8 mouse cellular contexts compared by ENCODE assay signal in the genomic region with DNA sequence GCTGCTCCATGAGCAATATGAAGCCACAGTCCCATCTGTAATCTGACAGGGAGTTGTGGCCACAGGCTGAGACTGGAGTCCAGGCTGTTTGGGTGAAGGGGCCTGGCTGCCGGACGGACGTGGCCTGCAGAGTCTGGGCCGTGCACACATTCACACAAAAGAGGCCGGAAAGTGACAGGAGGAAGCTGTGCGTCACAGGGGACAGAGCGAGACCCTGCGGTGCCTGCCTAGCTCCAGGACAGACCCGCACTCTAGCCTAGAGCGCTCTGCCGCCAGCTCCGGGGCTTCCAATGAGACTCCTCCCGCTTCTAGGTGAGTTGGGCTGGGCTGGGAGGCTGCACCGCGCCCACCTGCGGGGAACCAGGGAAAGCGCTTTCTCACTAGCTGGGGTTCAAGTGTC. TPM values are rescaled to one million over a fixed set of nuclear protein-coding genes. Genes with fewer than 3 reads are reported as not detected.
DNase-seq lines count a peak whose midpoint lies in the region; ATAC-seq lines count a peak whose summit lies in the region.

A gene (plus strand): TSS at position 195 of the 400 bp plus-strand sequence.

- no peaks in the 10 kb centered on the region for H3K36me3 ChIP-seq in embryonic facial prominence, embryonic 12.5 days
- no peaks in the 10 kb centered on the region for H3K36me3 ChIP-seq in heart, embryonic 10.5 days
- no peaks in the 10 kb centered on the region for H3K36me3 ChIP-seq in liver, embryonic 11.5 days (ENCODE audit: control insufficient read depth, insufficient read depth, low read length)
- no peaks in the 10 kb centered on the region for H3K36me3 ChIP-seq in midbrain, embryonic 16.5 days (ENCODE audit: control insufficient read depth, insufficient read depth, low read length)

- no peak within 1 kb of the TSS for H3K27ac ChIP-seq in embryonic facial prominence, embryonic 12.5 days
- peak within 1 kb of the TSS; percentile 64 for H3K27ac ChIP-seq in heart, embryonic 10.5 days
- H3K27ac ChIP-seq in liver, embryonic 11.5 days (ENCODE audit: low read depth, low read length) = no peak within 1 kb of the TSS
- no peak within 1 kb of the TSS for H3K27ac ChIP-seq in midbrain, embryonic 16.5 days (ENCODE audit: low read length)

- H3K9ac ChIP-seq in embryonic facial prominence, embryonic 12.5 days = peak within 1 kb of the TSS; percentile 7; the same call in 1 of the 2 replicates
- H3K9ac ChIP-seq in liver, embryonic 11.5 days (ENCODE audit: low read depth, low read length) = peak within 1 kb of the TSS; percentile 52; the same call in 1 of the 2 replicates
- peak within 1 kb of the TSS; percentile 5; the same call in 1 of the 2 replicates for H3K9ac ChIP-seq in midbrain, embryonic 16.5 days (ENCODE audit: low read depth, low read length)

- 0 out of 2 replicates have a peak, but pooled peaks have one; percentile 47 for ATAC-seq in embryonic facial prominence, embryonic 12.5 days (ENCODE audit: insufficient number of reproducible peaks, insufficient read depth, low FRiP score, low TSS enrichment)
- peak; percentile 80 for ATAC-seq in liver, embryonic 11.5 days (replicated peaks; ENCODE audit: low FRiP score)
- peak; percentile 70; the same call in 1 of the 2 replicates for ATAC-seq in midbrain, embryonic 16.5 days
- no peak for ATAC-seq in inflammation-experienced regulatory T-cells, adult 6 months

- no peaks in the 10 kb centered on the region for H3K27me3 ChIP-seq in embryonic facial prominence, embryonic 12.5 days
- H3K27me3 ChIP-seq in heart, embryonic 10.5 days (ENCODE audit: insufficient read depth, poor library complexity, severe bottlenecking) = no peaks in the 10 kb centered on the region
- no peaks in the 10 kb centered on the region for H3K27me3 ChIP-seq in liver, embryonic 11.5 days (replicated peaks; ENCODE audit: control insufficient read depth, insufficient read depth, low read length)
- no peaks in the 10 kb centered on the region for H3K27me3 ChIP-seq in midbrain, embryonic 16.5 days (ENCODE audit: control insufficient read depth, insufficient read depth, low read depth, low read length)

- H3K9me3 ChIP-seq in embryonic facial prominence, embryonic 12.5 days = no peaks in the 10 kb centered on the region
- no peaks in the 10 kb centered on the region for H3K9me3 ChIP-seq in heart, embryonic 10.5 days
- no peaks in the 10 kb centered on the region for H3K9me3 ChIP-seq in liver, embryonic 11.5 days (ENCODE audit: control insufficient read depth, low read length)
- no peaks in the 10 kb centered on the region for H3K9me3 ChIP-seq in midbrain, embryonic 16.5 days (replicated peaks; ENCODE audit: control insufficient read depth, low read length, poor library complexity, severe bottlenecking)

- peaks cover 9% of the 10 kb centered on the region; the same call in 1 of the 2 replicates for H3K4me1 ChIP-seq in embryonic facial prominence, embryonic 12.5 days
- peaks cover 9% of the 10 kb centered on the region; the same call in 1 of the 2 replicates for H3K4me1 ChIP-seq in heart, embryonic 10.5 days
- H3K4me1 ChIP-seq in liver, embryonic 11.5 days (replicated peaks; ENCODE audit: control insufficient read depth, insufficient read depth, low read length) = no peaks in the 10 kb centered on the region
- no peaks in the 10 kb centered on the region for H3K4me1 ChIP-seq in midbrain, embryonic 16.5 days (ENCODE audit: control insufficient read depth, insufficient read depth, low read length)

- H3K4me2 ChIP-seq in embryonic facial prominence, embryonic 12.5 days (replicated peaks) = peak within 1 kb of the TSS; percentile 51
- H3K4me2 ChIP-seq in liver, embryonic 11.5 days = peak within 1 kb of the TSS; percentile 56
- peak within 1 kb of the TSS; percentile 50 for H3K4me2 ChIP-seq in midbrain, embryonic 16.5 days (ENCODE audit: low read length)

- 2% methylated on average over 17 of the region's 17 CpGs for WGBS in embryonic facial prominence, embryonic 12.5 days
- 1% methylated on average over 17 of the region's 17 CpGs for WGBS in heart, embryonic 10.5 days
- 4% methylated on average over 17 of the region's 17 CpGs for WGBS in liver, embryonic 11.5 days
- WGBS in midbrain, embryonic 16.5 days = 5% methylated on average over 17 of the region's 17 CpGs

- DNase-seq in adrenal gland, postnatal 14 days = peak; percentile 35
- DNase-seq in heart, embryonic 10.5 days (ENCODE audit: low spot score) = peak; percentile 76
- DNase-seq in kidney, adult 8-10 months = peak; percentile 39 to 61
- DNase-seq in liver, embryonic 11.5 days (ENCODE audit: low spot score) = peak; percentile 44
- no peak for DNase-seq in right cerebral cortex, postnatal 25 days

- peak within 1 kb of the TSS; percentile 18 for H3K4me3 ChIP-seq in embryonic facial prominence, embryonic 12.5 days
- H3K4me3 ChIP-seq in heart, embryonic 10.5 days = peak within 1 kb of the TSS; percentile 56
- H3K4me3 ChIP-seq in liver, embryonic 11.5 days (ENCODE audit: low read depth, low read length) = peak within 1 kb of the TSS; percentile 34
- peak within 1 kb of the TSS; percentile 18 for H3K4me3 ChIP-seq in midbrain, embryonic 16.5 days (ENCODE audit: low read depth, low read length)

RNA-seq across cellular contexts. Expression of the gene that starts here (rescaled TPM):
- 64.7 and 72.0 TPM in 2 replicates for total RNA-seq in adrenal gland, postnatal 14 days (2021)
- polyA plus RNA-seq in embryonic facial prominence, embryonic 12.5 days (2016; fragmentation: Nextera tagmentation; extraction: Ambion mirVana) = 4.5 and 6.5 TPM in 2 replicates
- 7.9 and 9.2 TPM in 2 replicates for polyA plus RNA-seq in heart, embryonic 10.5 days (2016; fragmentation: Nextera tagmentation; extraction: Ambion mirVana)
- polyA plus RNA-seq in liver, embryonic 11.5 days (2014; fragmentation: Nextera tagmentation; extraction: Ambion mirVana) = 15.6 and 16.7 TPM in 2 replicates
- 15.8 and 15.9 TPM in 2 replicates for polyA plus RNA-seq in midbrain, embryonic 16.5 days (2015; fragmentation: Nextera tagmentation; extraction: Ambion mirVana)
- not detected for polyA plus RNA-seq in inflammation-experienced regulatory T-cells, adult 6 months (2017; shearing (Covaris generic))
